Comparison of ENCODE assay signal across 19 mouse cellular contexts in genomic region chr8:88939071-88939746, GRCm38 (mm10).
DNase-seq lines count a peak whose midpoint lies in the region; ATAC-seq and TF ChIP-seq lines count a peak whose summit lies in the region.
"Had no signal": no experiment of that assay in that cellular context is flagged by ENCODE, and none has a peak within 500 bp of the region (broad histone marks: within the 10 kb centered on the region; RNA-seq: fewer than 3 reads in every experiment).

No protein-coding gene starts in this region.

- ATAC-seq in forebrain, embryonic 12.5 days (ENCODE audit: low FRiP score), result 0 out of 2 replicates have a peak, but pooled peaks have one; percentile 17
- ATAC-seq in forebrain, embryonic 13.5 days, result no peak
- ATAC-seq in midbrain, embryonic 12.5 days (ENCODE audit: low FRiP score, low read depth), result no peak; the same call in 1 of the 2 replicates
- ATAC-seq in midbrain, postnatal 0 days (ENCODE audit: low FRiP score), result no peak
- no peak for ATAC-seq in liver, postnatal 0 days
- ATAC-seq: lung, postnatal 0 days had no signal

- H3K4me2 ChIP-seq in forebrain, embryonic 12.5 days, result no peak overlapping the region
- H3K4me2 ChIP-seq in forebrain, embryonic 13.5 days, result no peak overlapping the region
- peak overlapping the region; percentile 25; the same call in 1 of the 2 replicates for H3K4me2 ChIP-seq in midbrain, embryonic 12.5 days (replicated peaks)
- no peak overlapping the region for H3K4me2 ChIP-seq in midbrain, postnatal 0 days (ENCODE audit: low read depth, low read length, poor library complexity, severe bottlenecking)
- H3K4me2 ChIP-seq in liver, postnatal 0 days (ENCODE audit: low read depth, low read length), result no peak overlapping the region
- H3K4me2 ChIP-seq: heart, embryonic 15.5 days; limb, embryonic 15.5 days; liver, embryonic 15.5 days had no signal

- no peaks in the 10 kb centered on the region; the same call in 1 of the 2 replicates for H3K27me3 ChIP-seq in forebrain, embryonic 12.5 days
- H3K27me3 ChIP-seq in forebrain, embryonic 13.5 days, result no peaks in the 10 kb centered on the region
- peaks cover 6% of the 10 kb centered on the region for H3K27me3 ChIP-seq in midbrain, embryonic 12.5 days
- no peaks in the 10 kb centered on the region for H3K27me3 ChIP-seq in midbrain, postnatal 0 days (ENCODE audit: insufficient read depth, low read length)
- no peaks in the 10 kb centered on the region for H3K27me3 ChIP-seq in liver, postnatal 0 days (ENCODE audit: insufficient read depth, low read length)
- H3K27me3 ChIP-seq: limb, embryonic 15.5 days; liver, embryonic 15.5 days had no signal

- no peak overlapping the region for H3K9ac ChIP-seq in forebrain, embryonic 12.5 days
- H3K9ac ChIP-seq in forebrain, embryonic 13.5 days, result no peak overlapping the region
- no peak overlapping the region for H3K9ac ChIP-seq in midbrain, embryonic 12.5 days (replicated peaks)
- no peak overlapping the region for H3K9ac ChIP-seq in midbrain, postnatal 0 days (replicated peaks; ENCODE audit: low read length, poor library complexity, severe bottlenecking)
- no peak overlapping the region; the same call in 1 of the 2 replicates for H3K9ac ChIP-seq in liver, postnatal 0 days (replicated peaks)
- H3K9ac ChIP-seq: heart, embryonic 15.5 days; limb, embryonic 15.5 days; liver, embryonic 15.5 days had no signal

- H3K36me3 ChIP-seq in forebrain, embryonic 12.5 days (replicated peaks), result no peaks in the 10 kb centered on the region
- H3K36me3 ChIP-seq in forebrain, embryonic 13.5 days (ENCODE audit: poor library complexity, severe bottlenecking), result no peaks in the 10 kb centered on the region
- no peaks in the 10 kb centered on the region for H3K36me3 ChIP-seq in midbrain, embryonic 12.5 days
- no peaks in the 10 kb centered on the region for H3K36me3 ChIP-seq in midbrain, postnatal 0 days (ENCODE audit: insufficient read depth, low read length)
- H3K36me3 ChIP-seq in liver, postnatal 0 days (replicated peaks; ENCODE audit: insufficient read depth, low read length), result no peaks in the 10 kb centered on the region
- H3K36me3 ChIP-seq: heart, embryonic 15.5 days; limb, embryonic 15.5 days; liver, embryonic 15.5 days had no signal

- H3K4me1 ChIP-seq in forebrain, embryonic 12.5 days, result peaks cover 17% of the 10 kb centered on the region
- H3K4me1 ChIP-seq in forebrain, embryonic 13.5 days, result peaks cover 9% of the 10 kb centered on the region
- H3K4me1 ChIP-seq in midbrain, embryonic 12.5 days, result peaks cover 20% of the 10 kb centered on the region
- 0 out of 2 replicates have a peak, but pooled peaks cover 4% of the 10 kb centered on the region for H3K4me1 ChIP-seq in midbrain, postnatal 0 days (ENCODE audit: insufficient read depth, low read length)
- no peaks in the 10 kb centered on the region for H3K4me1 ChIP-seq in liver, postnatal 0 days (ENCODE audit: insufficient read depth)
- H3K4me1 ChIP-seq: heart, embryonic 15.5 days; limb, embryonic 15.5 days; liver, embryonic 15.5 days had no signal

- TF ChIP-seq CTCF in midbrain, postnatal 0 days (IDR thresholded peaks at IDR 0.05), result no peak
- no peak for TF ChIP-seq CTCF in liver, postnatal 0 days (IDR thresholded peaks at IDR 0.05; ENCODE audit: low read depth)

- H3K4me3 ChIP-seq in forebrain, embryonic 12.5 days (replicated peaks), result no peak overlapping the region
- no peak overlapping the region for H3K4me3 ChIP-seq in forebrain, embryonic 13.5 days
- no peak overlapping the region for H3K4me3 ChIP-seq in midbrain, embryonic 12.5 days
- no peak overlapping the region for H3K4me3 ChIP-seq in midbrain, postnatal 0 days (ENCODE audit: low read depth, low read length)
- no peak overlapping the region for H3K4me3 ChIP-seq in liver, postnatal 0 days (ENCODE audit: low read depth, low read length)
- H3K4me3 ChIP-seq: heart, embryonic 15.5 days; limb, embryonic 15.5 days; liver, embryonic 15.5 days had no signal

- H3K27ac ChIP-seq in forebrain, embryonic 12.5 days, result no peak overlapping the region
- H3K27ac ChIP-seq in forebrain, embryonic 13.5 days, result no peak overlapping the region
- H3K27ac ChIP-seq in midbrain, embryonic 12.5 days (replicated peaks), result no peak overlapping the region
- no peak overlapping the region for H3K27ac ChIP-seq in midbrain, postnatal 0 days (ENCODE audit: low read depth, low read length)
- H3K27ac ChIP-seq in liver, postnatal 0 days (ENCODE audit: low read depth), result no peak overlapping the region
- H3K27ac ChIP-seq: heart, embryonic 15.5 days; limb, embryonic 15.5 days; liver, embryonic 15.5 days had no signal

- no peaks in the 10 kb centered on the region for H3K9me3 ChIP-seq in forebrain, embryonic 12.5 days
- no peaks in the 10 kb centered on the region for H3K9me3 ChIP-seq in forebrain, embryonic 13.5 days (replicated peaks)
- peaks cover under 1% of the 10 kb centered on the region; the same call in 1 of the 2 replicates for H3K9me3 ChIP-seq in midbrain, embryonic 12.5 days
- no peaks in the 10 kb centered on the region for H3K9me3 ChIP-seq in midbrain, postnatal 0 days (ENCODE audit: low read length)
- H3K9me3 ChIP-seq in liver, postnatal 0 days (ENCODE audit: low read length), result no peaks in the 10 kb centered on the region; the same call in 1 of the 2 replicates
- H3K9me3 ChIP-seq: heart, embryonic 15.5 days; limb, embryonic 15.5 days; liver, embryonic 15.5 days had no signal

- DNase-seq in midbrain, postnatal 0 days (ENCODE audit: low spot score), result no peak
- peak; percentile 48 for DNase-seq in mesoderm, embryonic 11.5 days (ENCODE audit: low read depth, low spot score)
- peak; percentile 38 for DNase-seq in retina, embryonic 14.5 days (ENCODE audit: low spot score)
- no peak for DNase-seq in liver, postnatal 0 days
- no peak for DNase-seq in B cell, adult 2 months
- DNase-seq: cerebellum, adult 11 months; cerebellum, postnatal 10 days; gastrocnemius, postnatal 10 days; heart, adult 18-20 months; kidney, adult 2 months; kidney, postnatal 25 days; right cerebral cortex, adult 18-20 months had no signal

- no peak for TF ChIP-seq EP300 in liver, postnatal 0 days (IDR thresholded peaks at IDR 0.05; ENCODE audit: low read depth)

- WGBS in forebrain, embryonic 12.5 days, result 54% methylated on average over 16 of the region's 16 CpGs
- 43% methylated on average over 16 of the region's 16 CpGs for WGBS in forebrain, embryonic 13.5 days
- 40% methylated on average over 16 of the region's 16 CpGs for WGBS in midbrain, embryonic 12.5 days
- 37% methylated on average over 16 of the region's 16 CpGs for WGBS in midbrain, postnatal 0 days
- WGBS in liver, postnatal 0 days (ENCODE audit: insufficient replicate concordance), result 58% methylated on average over 16 of the region's 16 CpGs

Comparison
In these comparisons a context has a peak if more than half of its experiments do, and no peak if none do; other contexts are left out.
1. DNase-seq: peak in mesoderm, embryonic 11.5 days (single experiment) and retina, embryonic 14.5 days (single experiment); none in midbrain, postnatal 0 days (single experiment), liver, postnatal 0 days (single experiment) and B cell, adult 2 months (0 of 2).